Mouse (Mus musculus): ENCODE results near the gene Amz1. TPM values are rescaled to one million over a fixed set of nuclear protein-coding genes. Genes with fewer than 3 reads are reported as not detected.

Amz1 gene
- polyA plus RNA-seq, 1 experiment: 1.2 TPM

DNA sequence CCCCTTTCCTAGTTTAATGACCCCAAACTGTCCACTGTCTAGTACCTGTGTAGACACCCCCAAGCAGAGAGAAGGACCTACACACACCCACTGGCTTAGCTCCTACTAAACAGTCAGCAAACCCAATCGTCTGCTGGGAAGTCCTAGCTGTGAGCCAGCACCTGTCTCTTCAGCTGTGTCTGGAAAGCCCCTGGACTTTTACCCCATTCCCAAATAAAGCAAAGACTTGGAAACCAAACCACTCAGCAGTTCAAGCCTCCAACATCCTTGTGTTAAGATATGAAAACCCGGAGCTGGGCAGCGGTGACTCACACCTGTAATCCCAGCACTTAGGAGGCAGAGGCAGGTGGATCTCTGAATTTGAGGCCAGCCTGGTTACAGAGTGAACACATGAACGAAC lies 42.6 kb downstream of the Amz1 start:
- H3K4me2 ChIP-seq (ENCODE audit: low read depth): no peak overlapping the region
- H3K27me3 ChIP-seq (ENCODE audit: control insufficient read depth, insufficient read depth, insufficient read length): no peaks in the 10 kb centered on the region
- H3K79me2 ChIP-seq (ENCODE audit: control insufficient read depth, insufficient read depth): no peaks in the 10 kb centered on the region
- no peak overlapping the region for H3ac ChIP-seq (ENCODE audit: control insufficient read depth, insufficient read length)
- H3K4me3 ChIP-seq: no peak overlapping the region
- H3K36me3 ChIP-seq (ENCODE audit: control insufficient read depth, insufficient read depth): no peaks in the 10 kb centered on the region
- TF ChIP-seq POLR2AphosphoS2 (IDR thresholded peaks at IDR 0.05; ENCODE audit: insufficient read length, low read depth) (no peak), TCF12 (IDR thresholded peaks at IDR 0.05; ENCODE audit: insufficient read depth, poor library complexity, severe bottlenecking) (peak; percentile 19), REST (IDR thresholded peaks at IDR 0.05; ENCODE audit: insufficient read depth, insufficient read length) (no peak), SRF (IDR thresholded peaks at IDR 0.05; ENCODE audit: control insufficient read depth, insufficient read length, low read depth) (peak; percentile 80), USF1 (IDR thresholded peaks at IDR 0.05; ENCODE audit: low read depth) (no peak), MYOG (IDR thresholded peaks at IDR 0.05; ENCODE audit: control insufficient read depth in 1 of 3, insufficient read depth in 1 of 3, insufficient read length in 2 of 3, low read depth in 2 of 3) (peak in 1 of 3 experiments; percentile 58), E2F4 (IDR thresholded peaks at IDR 0.05; ENCODE audit: insufficient read depth) (no peak), MYOD1 (IDR thresholded peaks at IDR 0.05; ENCODE audit: control insufficient read depth in 1 of 3, insufficient read length in 2 of 3, low read depth in 2 of 3) (peak in 2 of 3 experiments; percentile 35 to 39), TCF3 (IDR thresholded peaks at IDR 0.05; ENCODE audit: insufficient read length, low read depth) (no peak), CEBPB (IDR thresholded peaks at IDR 0.05; ENCODE audit: insufficient read depth, poor library complexity, severe bottlenecking) (no peak), MAX (IDR thresholded peaks at IDR 0.05; ENCODE audit: low read depth) (no peak), POLR2A (IDR thresholded peaks at IDR 0.05; ENCODE audit: insufficient read length, low read depth) (no peak)

DNA sequence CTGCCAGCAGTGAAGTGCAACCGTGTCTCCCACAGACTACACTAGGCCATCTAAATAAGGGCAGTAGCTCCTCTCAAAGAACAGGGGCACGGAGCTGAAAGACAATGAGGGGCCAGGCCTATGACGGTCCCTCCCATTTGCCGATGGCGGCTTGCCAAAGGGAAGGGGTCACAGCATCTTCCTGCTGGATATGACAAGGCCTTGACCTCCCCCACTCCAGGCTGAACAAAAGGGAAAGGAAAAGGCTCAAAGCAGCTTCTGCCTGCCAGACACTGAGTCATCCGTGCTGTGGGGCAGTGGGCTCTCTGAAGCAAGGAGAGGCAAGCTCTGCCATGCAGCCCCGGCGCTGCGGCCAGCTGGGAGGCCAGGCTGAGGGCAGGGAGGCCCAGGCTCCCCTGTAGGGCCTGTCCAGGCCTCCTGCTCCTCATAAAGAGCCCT lies 43.8 kb downstream of the Amz1 start:
- H3K79me2 ChIP-seq (ENCODE audit: control insufficient read depth, insufficient read depth): no peaks in the 10 kb centered on the region
- TF ChIP-seq TCF3 (IDR thresholded peaks at IDR 0.05; ENCODE audit: insufficient read length, low read depth): no peak
- TF ChIP-seq SRF (IDR thresholded peaks at IDR 0.05; ENCODE audit: control insufficient read depth, insufficient read length, low read depth): no peak
- no peak for TF ChIP-seq MAX (IDR thresholded peaks at IDR 0.05; ENCODE audit: low read depth)
- no peak for TF ChIP-seq POLR2AphosphoS2 (IDR thresholded peaks at IDR 0.05; ENCODE audit: insufficient read length, low read depth)
- TF ChIP-seq E2F4 (IDR thresholded peaks at IDR 0.05; ENCODE audit: insufficient read depth): no peak
- TF ChIP-seq REST (IDR thresholded peaks at IDR 0.05; ENCODE audit: insufficient read depth, insufficient read length): no peak
- TF ChIP-seq POLR2A (IDR thresholded peaks at IDR 0.05; ENCODE audit: insufficient read length, low read depth): no peak
- TF ChIP-seq TCF12 (IDR thresholded peaks at IDR 0.05; ENCODE audit: insufficient read depth, poor library complexity, severe bottlenecking): no peak
- TF ChIP-seq MYOG (IDR thresholded peaks at IDR 0.05; ENCODE audit: control insufficient read depth in 1 of 3, insufficient read depth in 1 of 3, insufficient read length in 2 of 3, low read depth in 2 of 3): peak in 1 of 3 experiments; percentile 4
- TF ChIP-seq USF1 (IDR thresholded peaks at IDR 0.05; ENCODE audit: low read depth): no peak
- TF ChIP-seq MYOD1 (IDR thresholded peaks at IDR 0.05; ENCODE audit: control insufficient read depth in 1 of 3, insufficient read length in 2 of 3, low read depth in 2 of 3): peak in 1 of 3 experiments; percentile 35
- TF ChIP-seq CEBPB (IDR thresholded peaks at IDR 0.05; ENCODE audit: insufficient read depth, poor library complexity, severe bottlenecking): no peak
- no peak overlapping the region for H3K4me3 ChIP-seq
- H3ac ChIP-seq (ENCODE audit: control insufficient read depth, insufficient read length): no peak overlapping the region
- no peaks in the 10 kb centered on the region for H3K27me3 ChIP-seq (ENCODE audit: control insufficient read depth, insufficient read depth, insufficient read length)
- H3K4me2 ChIP-seq (ENCODE audit: low read depth): peak overlapping the region; percentile 55
- no peaks in the 10 kb centered on the region for H3K36me3 ChIP-seq (ENCODE audit: control insufficient read depth, insufficient read depth)

DNA sequence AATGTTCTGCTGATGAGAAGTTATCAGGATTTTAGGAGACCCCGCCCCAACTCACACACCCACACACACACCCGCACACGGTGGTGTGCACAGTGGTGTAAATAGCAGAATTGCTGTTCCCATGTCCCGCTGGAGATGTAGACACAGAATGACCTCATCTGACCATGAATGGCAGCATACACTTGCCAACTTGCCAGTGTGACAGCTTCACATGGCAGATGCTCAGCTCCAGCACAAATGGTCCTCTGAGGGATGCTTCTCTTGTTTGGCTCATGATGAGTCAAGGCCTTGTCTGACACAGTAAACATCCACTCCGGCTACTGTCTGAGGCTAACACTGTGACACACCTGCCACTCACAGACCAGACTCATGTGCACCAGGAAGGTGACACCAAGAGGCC lies 44.4 kb downstream of the Amz1 start:
- TF ChIP-seq POLR2AphosphoS2 (IDR thresholded peaks at IDR 0.05; ENCODE audit: insufficient read length, low read depth): no peak
- TF ChIP-seq MYOG (IDR thresholded peaks at IDR 0.05; ENCODE audit: control insufficient read depth in 1 of 3, insufficient read depth in 1 of 3, insufficient read length in 2 of 3, low read depth in 2 of 3): peak in 2 of 3 experiments; percentile 32 to 55
- peak; percentile 91 for TF ChIP-seq SRF (IDR thresholded peaks at IDR 0.05; ENCODE audit: control insufficient read depth, insufficient read length, low read depth)
- TF ChIP-seq POLR2A (IDR thresholded peaks at IDR 0.05; ENCODE audit: insufficient read length, low read depth): no peak
- TF ChIP-seq USF1 (IDR thresholded peaks at IDR 0.05; ENCODE audit: low read depth): no peak
- no peak for TF ChIP-seq TCF12 (IDR thresholded peaks at IDR 0.05; ENCODE audit: insufficient read depth, poor library complexity, severe bottlenecking)
- peak in 2 of 3 experiments; percentile 76 to 77 for TF ChIP-seq MYOD1 (IDR thresholded peaks at IDR 0.05; ENCODE audit: control insufficient read depth in 1 of 3, insufficient read length in 2 of 3, low read depth in 2 of 3)
- no peak for TF ChIP-seq CEBPB (IDR thresholded peaks at IDR 0.05; ENCODE audit: insufficient read depth, poor library complexity, severe bottlenecking)
- TF ChIP-seq TCF3 (IDR thresholded peaks at IDR 0.05; ENCODE audit: insufficient read length, low read depth): no peak
- no peak for TF ChIP-seq E2F4 (IDR thresholded peaks at IDR 0.05; ENCODE audit: insufficient read depth)
- TF ChIP-seq REST (IDR thresholded peaks at IDR 0.05; ENCODE audit: insufficient read depth, insufficient read length): no peak
- no peaks in the 10 kb centered on the region for H3K36me3 ChIP-seq (ENCODE audit: control insufficient read depth, insufficient read depth)
- H3K4me2 ChIP-seq (ENCODE audit: low read depth): peak overlapping the region; percentile 55
- H3K4me3 ChIP-seq: no peak overlapping the region
- no peak overlapping the region for H3ac ChIP-seq (ENCODE audit: control insufficient read depth, insufficient read length)
- H3K79me2 ChIP-seq (ENCODE audit: control insufficient read depth, insufficient read depth): no peaks in the 10 kb centered on the region
- no peaks in the 10 kb centered on the region for H3K27me3 ChIP-seq (ENCODE audit: control insufficient read depth, insufficient read depth, insufficient read length)

DNA sequence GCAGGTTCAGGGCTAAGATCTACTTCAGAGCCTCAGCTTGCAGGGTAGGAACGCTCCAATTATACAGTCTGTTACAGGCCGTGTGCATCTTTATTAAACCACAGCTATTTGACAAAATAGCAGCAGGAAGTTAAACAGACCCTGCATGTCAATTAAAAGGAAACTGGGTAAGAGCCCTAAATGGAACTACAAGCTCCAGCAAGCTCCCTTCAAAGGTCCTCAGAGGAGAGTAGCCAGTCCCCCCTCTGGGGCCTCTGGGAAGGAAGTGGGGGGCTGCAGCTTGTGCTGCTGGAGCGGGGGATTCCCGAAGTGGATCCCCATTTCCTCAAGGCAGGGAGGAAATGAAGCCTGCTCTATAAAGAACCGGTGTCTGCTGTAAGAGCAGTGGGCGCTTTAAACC lies 47.7 kb downstream of the Amz1 start:
- Histone ChIP-seq H3K27me3 (ENCODE audit: control insufficient read depth, insufficient read depth, insufficient read length) (no peaks in the 10 kb centered on the region), H3K4me2 (ENCODE audit: low read depth) (no peak overlapping the region), H3K4me3 (no peak overlapping the region), H3ac (ENCODE audit: control insufficient read depth, insufficient read length) (no peak overlapping the region), H3K79me2 (ENCODE audit: control insufficient read depth, insufficient read depth) (no peaks in the 10 kb centered on the region), H3K36me3 (ENCODE audit: control insufficient read depth, insufficient read depth) (no peaks in the 10 kb centered on the region)
- no peak for TF ChIP-seq TCF12 (IDR thresholded peaks at IDR 0.05; ENCODE audit: insufficient read depth, poor library complexity, severe bottlenecking)
- no peak for TF ChIP-seq MYOD1 (IDR thresholded peaks at IDR 0.05; ENCODE audit: control insufficient read depth in 1 of 3, insufficient read length in 2 of 3, low read depth in 2 of 3)

DNA sequence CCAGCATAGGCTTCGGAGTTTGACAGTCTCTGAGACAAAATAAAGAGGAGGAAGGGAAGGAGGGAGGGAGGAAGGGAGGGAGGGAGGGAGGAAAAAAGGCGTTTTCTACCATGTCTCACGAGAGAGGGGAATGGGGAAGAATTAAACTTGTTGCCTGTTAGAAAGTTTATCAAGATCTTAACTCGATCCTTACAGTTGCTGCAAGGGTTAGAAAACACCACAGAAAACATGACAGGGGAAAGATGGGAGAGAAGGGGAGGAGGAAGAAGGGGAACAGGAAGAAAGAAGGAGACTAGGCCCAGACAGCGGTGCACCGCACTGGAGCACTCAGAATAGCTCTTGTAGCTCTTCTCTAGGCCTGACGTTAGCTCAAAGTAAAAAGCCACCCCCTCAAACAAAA lies 48.2 kb downstream of the Amz1 start:
- Histone ChIP-seq H3K36me3 (ENCODE audit: control insufficient read depth, insufficient read depth) (no peaks in the 10 kb centered on the region), H3K27me3 (ENCODE audit: control insufficient read depth, insufficient read depth, insufficient read length) (no peaks in the 10 kb centered on the region), H3K4me2 (ENCODE audit: low read depth) (no peak overlapping the region), H3ac (ENCODE audit: control insufficient read depth, insufficient read length) (no peak overlapping the region), H3K4me3 (no peak overlapping the region), H3K79me2 (ENCODE audit: control insufficient read depth, insufficient read depth) (no peaks in the 10 kb centered on the region)
- TF ChIP-seq TCF12 (IDR thresholded peaks at IDR 0.05; ENCODE audit: insufficient read depth, poor library complexity, severe bottlenecking): no peak
- TF ChIP-seq E2F4 (IDR thresholded peaks at IDR 0.05; ENCODE audit: insufficient read depth): no peak
- TF ChIP-seq USF1 (IDR thresholded peaks at IDR 0.05; ENCODE audit: low read depth): no peak
- TF ChIP-seq MYOD1 (IDR thresholded peaks at IDR 0.05; ENCODE audit: control insufficient read depth in 1 of 3, insufficient read length in 2 of 3, low read depth in 2 of 3): no peak
- TF ChIP-seq TCF3 (IDR thresholded peaks at IDR 0.05; ENCODE audit: insufficient read length, low read depth): no peak
- no peak for TF ChIP-seq POLR2A (IDR thresholded peaks at IDR 0.05; ENCODE audit: insufficient read length, low read depth)
- no peak for TF ChIP-seq SRF (IDR thresholded peaks at IDR 0.05; ENCODE audit: control insufficient read depth, insufficient read length, low read depth)
- no peak for TF ChIP-seq REST (IDR thresholded peaks at IDR 0.05; ENCODE audit: insufficient read depth, insufficient read length)
- no peak for TF ChIP-seq CEBPB (IDR thresholded peaks at IDR 0.05; ENCODE audit: insufficient read depth, poor library complexity, severe bottlenecking)
- no peak for TF ChIP-seq POLR2AphosphoS2 (IDR thresholded peaks at IDR 0.05; ENCODE audit: insufficient read length, low read depth)
- TF ChIP-seq MAX (IDR thresholded peaks at IDR 0.05; ENCODE audit: low read depth): no peak
- no peak for TF ChIP-seq MYOG (IDR thresholded peaks at IDR 0.05; ENCODE audit: control insufficient read depth in 1 of 3, insufficient read depth in 1 of 3, insufficient read length in 2 of 3, low read depth in 2 of 3)

All from myocyte (in vitro differentiated cells).